Mouse (Mus musculus) lung, embryonic 15.5 days (tissue): ENCODE data around the gene 3830406C13Rik. TPM values are rescaled to one million over a fixed set of nuclear protein-coding genes. Genes with fewer than 3 reads are reported as not detected.

Experiments
- ATAC-seq: fragments of 200-750 bp; cut with Nextera tagmentation; 2 replicates; pipeline ENCODE4 v1.8.0; 2017; ENCODE audit warnings: moderate number of reproducible peaks, borderline replicate concordance; ENCODE audit not compliant: low FRiP score, low TSS enrichment; ENCODE audit errors: extremely low read depth
- H3K27ac ChIP-seq: fragments of 300-500 bp; sonication (generic); 2 replicates; pipeline ENCODE4 v1.5.1; 2015; ENCODE audit warnings: moderate library complexity, mild to moderate bottlenecking, inconsistent platforms
- H3K27me3 ChIP-seq: fragments of 300-500 bp; sonication (generic); 2 replicates; pipeline ENCODE4 v1.6.1; 2015; ENCODE audit warnings: inconsistent platforms
- H3K36me3 ChIP-seq: fragments of 300-500 bp; sonication (generic); 2 replicates; pipeline ENCODE4 v1.6.1; 2015; ENCODE audit warnings: inconsistent platforms
- H3K4me1 ChIP-seq: fragments of 300-500 bp; sonication (generic); 2 replicates; pipeline ENCODE4 v1.6.1; 2015; ENCODE audit warnings: inconsistent platforms
- H3K4me2 ChIP-seq: fragments of 300-500 bp; sonication (generic); 2 replicates; pipeline ENCODE4 v1.6.1; 2015; ENCODE audit warnings: inconsistent platforms, mild to moderate bottlenecking, moderate library complexity
- H3K4me3 ChIP-seq: fragments of 300-500 bp; sonication (generic); 2 replicates; pipeline ENCODE4 v1.5.1; 2015; ENCODE audit warnings: mild to moderate bottlenecking, inconsistent platforms
- H3K9ac ChIP-seq: fragments of 300-500 bp; sonication (generic); 2 replicates; pipeline ENCODE4 v1.6.1; 2015; ENCODE audit warnings: inconsistent platforms
- H3K9me3 ChIP-seq: fragments of 300-500 bp; sonication (generic); 2 replicates; pipeline ENCODE4 v1.6.1; 2016; ENCODE audit warnings: inconsistent platforms
- WGBS: fragments of 180-500 bp; shearing (Covaris S2); methylation state at CpG from one replicate; pipeline ENCODE4 v1.1.7; 2015; 5-methylcytosine and 5-hydroxymethylcytosine counted together
- polyA plus RNA-seq: library from polyadenylated mRNA; unstranded; fragments of >200 nt; fragmentation: Nextera tagmentation; extraction: Ambion mirVana; gene quantifications from 2 replicates; pipeline ENCODE4 v1.2.1, GENCODE M21; 2015

Gene 3830406C13Rik
- polyA plus RNA-seq, 1 experiment from 2014 or later = 45.9 TPM

GRCm38 (mm10) chr14:12334925-12335324 lies 51.0 kb downstream of the 3830406C13Rik start:
- H3K4me3 ChIP-seq = no peak overlapping the region
- whole genome bisulfite sequencing = 36% methylated on average over 7 of the region's 7 CpGs
- no peaks in the 10 kb centered on the region for H3K36me3 ChIP-seq
- no peak overlapping the region for H3K27ac ChIP-seq
- no peak overlapping the region for H3K4me2 ChIP-seq
- peaks cover 60% of the 10 kb centered on the region for H3K27me3 ChIP-seq
- ATAC-seq = no peak
- no peak overlapping the region for H3K9ac ChIP-seq
- H3K4me1 ChIP-seq = no peaks in the 10 kb centered on the region
- H3K9me3 ChIP-seq = no peaks in the 10 kb centered on the region

- no peak for ATAC-seq
- Histone ChIP-seq H3K4me1 (0 out of 2 replicates have a peak, but pooled peaks cover 3% of the 10 kb centered on the region), H3K4me3 (no peak overlapping the region), H3K27me3 (peaks cover 85% of the 10 kb centered on the region), H3K27ac (no peak overlapping the region), H3K4me2 (no peak overlapping the region), H3K9ac (no peak overlapping the region), H3K9me3 (no peaks in the 10 kb centered on the region), H3K36me3 (no peaks in the 10 kb centered on the region)
- 9% methylated on average over 8 of the region's 8 CpGs for WGBS
These were observed 53.5 kb downstream of the 3830406C13Rik start for GRCm38 (mm10) chr14:12337421-12337997.

DNA sequence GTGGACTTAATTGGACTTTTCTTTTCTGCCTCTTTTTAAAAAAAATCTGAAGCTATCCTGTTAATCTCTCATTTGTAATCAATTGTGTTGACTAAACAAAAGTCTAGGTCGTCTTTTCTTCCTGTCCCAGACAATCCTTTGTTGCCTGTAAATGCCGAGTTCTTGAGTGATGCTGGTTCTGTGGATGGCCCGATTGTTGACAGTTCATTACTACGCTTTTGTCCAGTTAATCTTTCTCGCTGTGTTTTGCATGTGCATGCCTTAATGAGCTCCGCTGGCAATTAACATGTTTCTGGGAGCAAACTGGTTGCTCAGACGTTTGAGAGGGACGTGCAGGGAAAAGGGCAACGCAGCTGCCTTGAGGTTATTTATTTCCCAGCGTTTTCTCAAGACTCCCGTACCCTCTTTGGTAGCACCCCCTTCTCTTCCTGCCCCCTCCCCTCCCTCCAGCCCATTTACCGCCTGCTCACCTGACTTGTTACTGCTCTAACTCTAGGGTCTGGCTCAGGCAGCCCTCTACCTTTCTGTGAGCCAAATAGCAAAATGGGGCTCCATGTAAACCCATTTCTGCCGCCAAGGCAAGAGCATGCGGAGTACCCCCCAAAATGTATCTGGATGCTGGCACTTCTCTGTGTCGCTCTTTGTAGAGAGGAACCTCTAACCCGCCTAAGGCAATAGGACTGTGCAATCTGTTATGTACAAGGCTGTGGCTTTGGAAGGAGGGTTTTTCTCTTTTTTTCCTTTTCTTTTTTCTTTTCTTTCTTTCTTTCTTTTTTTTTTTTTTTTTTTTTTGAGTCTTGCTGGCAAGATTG lies 54.2 kb downstream of the 3830406C13Rik start:
- H3K36me3 ChIP-seq = no peaks in the 10 kb centered on the region
- no peak overlapping the region for H3K4me3 ChIP-seq
- H3K9me3 ChIP-seq = no peaks in the 10 kb centered on the region
- H3K27me3 ChIP-seq = peaks cover 92% of the 10 kb centered on the region
- H3K4me2 ChIP-seq = no peak overlapping the region
- no peak overlapping the region for H3K9ac ChIP-seq
- H3K27ac ChIP-seq = no peak overlapping the region
- H3K4me1 ChIP-seq = 0 out of 2 replicates have a peak, but pooled peaks cover 3% of the 10 kb centered on the region
- WGBS = 6% methylated on average over 16 of the region's 16 CpGs
- ATAC-seq = no peak

GRCm38 (mm10) chr14:12338811-12339565 lies 55.0 kb downstream of the 3830406C13Rik start:
- H3K4me3 ChIP-seq = no peak overlapping the region
- peaks cover 100% of the 10 kb centered on the region for H3K27me3 ChIP-seq
- ATAC-seq = no peak
- no peak overlapping the region for H3K4me2 ChIP-seq
- no peak overlapping the region for H3K9ac ChIP-seq
- whole genome bisulfite sequencing = 2% methylated on average over 10 of the region's 10 CpGs
- H3K9me3 ChIP-seq = no peaks in the 10 kb centered on the region
- H3K36me3 ChIP-seq = no peaks in the 10 kb centered on the region
- no peak overlapping the region for H3K27ac ChIP-seq
- H3K4me1 ChIP-seq = 0 out of 2 replicates have a peak, but pooled peaks cover 3% of the 10 kb centered on the region

DNA sequence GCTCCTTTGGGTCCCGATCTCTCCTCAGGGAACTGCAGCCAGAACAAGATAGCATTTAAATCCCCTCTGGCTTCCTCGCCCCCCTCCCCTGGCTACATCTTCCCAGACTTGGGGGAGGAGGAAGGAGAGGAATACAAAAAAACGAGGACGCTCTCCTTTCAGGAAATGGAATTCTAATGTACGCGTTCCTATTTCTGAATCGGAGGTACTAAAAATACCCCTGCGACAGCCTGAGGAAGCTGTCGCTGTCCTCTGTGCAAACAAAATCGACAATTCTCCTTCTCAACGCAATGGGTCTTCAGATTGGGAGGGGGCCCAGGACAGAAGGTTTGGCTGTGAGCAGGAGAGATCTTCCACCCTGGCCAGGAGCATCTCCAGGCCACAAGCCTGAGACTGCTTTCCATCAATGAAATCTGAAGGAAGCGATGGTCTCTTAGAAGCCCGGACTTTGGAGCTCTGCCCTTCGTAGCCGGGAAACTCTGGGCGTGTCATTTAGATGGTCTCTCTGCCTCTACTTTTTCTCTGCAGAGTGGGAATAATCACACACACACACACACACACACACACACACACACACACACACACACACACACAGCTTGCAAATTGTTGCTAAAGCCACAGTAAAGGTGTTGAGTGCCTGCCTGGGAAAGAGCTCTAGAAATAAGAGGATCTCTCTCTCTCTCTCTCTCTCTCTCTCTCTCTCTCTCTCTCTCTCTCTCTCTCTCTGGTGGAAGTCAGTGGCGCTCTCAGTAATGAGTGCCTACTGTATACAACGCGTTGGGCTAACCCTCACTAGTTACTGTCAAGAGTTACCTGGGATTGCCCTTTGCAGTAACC lies 56.5 kb downstream of the 3830406C13Rik start:
- Histone ChIP-seq H3K27ac (no peak overlapping the region), H3K4me2 (no peak overlapping the region), H3K36me3 (no peaks in the 10 kb centered on the region), H3K9me3 (no peaks in the 10 kb centered on the region), H3K4me1 (peaks cover 11% of the 10 kb centered on the region), H3K27me3 (peaks cover 100% of the 10 kb centered on the region), H3K9ac (no peak overlapping the region), H3K4me3 (no peak overlapping the region)
- no peak for ATAC-seq
- 1% methylated on average over 19 of the region's 19 CpGs for WGBS

DNA sequence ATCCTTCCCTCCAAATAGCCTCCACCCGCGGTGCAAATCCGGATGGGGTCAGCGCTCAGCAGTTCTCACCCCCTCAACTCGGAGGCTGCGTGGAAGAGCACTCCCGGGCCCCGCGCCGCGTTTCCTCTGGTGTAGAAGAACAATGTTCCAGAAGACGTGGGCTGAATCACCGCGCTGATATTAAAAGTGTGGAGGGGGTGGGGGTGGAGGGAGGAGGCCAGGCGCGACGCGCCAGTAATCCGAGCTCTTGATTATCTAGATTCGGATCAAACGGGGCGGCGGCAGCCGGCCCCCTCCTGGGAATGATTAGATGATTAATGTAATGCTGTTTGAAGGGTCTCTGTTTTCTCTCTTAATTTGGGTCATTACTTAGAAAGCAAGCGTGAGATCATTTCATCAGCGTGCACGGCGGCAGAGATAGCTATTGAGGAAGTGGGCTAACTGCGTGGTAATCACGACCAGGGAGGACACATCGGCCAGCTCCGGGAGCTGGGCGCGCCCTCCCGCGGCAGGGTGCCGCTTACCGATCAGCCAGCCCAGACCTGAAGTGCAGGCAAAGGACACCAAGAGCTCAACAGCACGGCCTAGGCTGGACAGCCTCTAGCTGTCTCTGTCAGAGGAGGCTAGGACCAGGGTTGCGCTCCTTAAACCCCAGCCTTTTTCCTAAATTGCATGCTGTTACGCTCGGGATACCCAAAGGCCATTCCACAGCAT lies 57.3 kb downstream of the 3830406C13Rik start:
- H3K36me3 ChIP-seq = no peaks in the 10 kb centered on the region
- H3K27me3 ChIP-seq = peaks cover 100% of the 10 kb centered on the region
- no peaks in the 10 kb centered on the region for H3K9me3 ChIP-seq
- no peak overlapping the region for H3K4me2 ChIP-seq
- H3K27ac ChIP-seq = no peak overlapping the region
- peaks cover 18% of the 10 kb centered on the region for H3K4me1 ChIP-seq
- 1% methylated on average over 42 of the region's 42 CpGs for WGBS
- H3K9ac ChIP-seq = no peak overlapping the region
- ATAC-seq = no peak
- H3K4me3 ChIP-seq = no peak overlapping the region; the same call in 1 of the 2 replicates

GRCm38 (mm10) chr14:12341789-12342457 lies 58.0 kb downstream of the 3830406C13Rik start:
- Histone ChIP-seq H3K9ac (no peak overlapping the region), H3K9me3 (no peaks in the 10 kb centered on the region), H3K27me3 (peaks cover 100% of the 10 kb centered on the region), H3K36me3 (no peaks in the 10 kb centered on the region), H3K27ac (no peak overlapping the region), H3K4me3 (no peak overlapping the region), H3K4me2 (no peak overlapping the region), H3K4me1 (peaks cover 20% of the 10 kb centered on the region)
- no peak for ATAC-seq
- WGBS = 5% methylated on average over 24 of the region's 24 CpGs

- no peaks in the 10 kb centered on the region for H3K36me3 ChIP-seq
- no peak overlapping the region for H3K4me2 ChIP-seq
- H3K27ac ChIP-seq = no peak overlapping the region
- 2% methylated on average over 23 of the region's 23 CpGs for WGBS
- peaks cover 20% of the 10 kb centered on the region for H3K4me1 ChIP-seq
- H3K9ac ChIP-seq = no peak overlapping the region
- no peak overlapping the region for H3K4me3 ChIP-seq
- H3K27me3 ChIP-seq = peaks cover 100% of the 10 kb centered on the region
- no peak for ATAC-seq
- H3K9me3 ChIP-seq = no peaks in the 10 kb centered on the region
These were observed 58.6 kb downstream of the 3830406C13Rik start for GRCm38 (mm10) chr14:12342458-12343131.

- no peak overlapping the region for H3K9ac ChIP-seq
- H3K4me3 ChIP-seq = no peak overlapping the region
- WGBS = 3% methylated on average over 20 of the region's 20 CpGs
- H3K4me1 ChIP-seq = peaks cover 20% of the 10 kb centered on the region
- H3K27me3 ChIP-seq = peaks cover 100% of the 10 kb centered on the region
- H3K9me3 ChIP-seq = no peaks in the 10 kb centered on the region
- H3K4me2 ChIP-seq = no peak overlapping the region
- no peaks in the 10 kb centered on the region for H3K36me3 ChIP-seq
- no peak overlapping the region for H3K27ac ChIP-seq
- no peak for ATAC-seq
These were observed 59.5 kb downstream of the 3830406C13Rik start for GRCm38 (mm10) chr14:12343451-12343941.
